Mouse (Mus musculus) ES-Bruce4 (cell line): ENCODE results near the gene Hoxb13.

Experiments used
- EP300 ChIP-seq: IDR thresholded peaks from 2 replicates; pipeline ENCODE4 v1.6.1; 2011; ENCODE audit warnings: low read depth, low read length; ENCODE audit not compliant: insufficient read depth
- POLR2A ChIP-seq: IDR thresholded peaks from one replicate; pipeline ENCODE4 v1.8.1; 2011; ENCODE audit warnings: low read length; ENCODE audit not compliant: insufficient read depth

DNA sequence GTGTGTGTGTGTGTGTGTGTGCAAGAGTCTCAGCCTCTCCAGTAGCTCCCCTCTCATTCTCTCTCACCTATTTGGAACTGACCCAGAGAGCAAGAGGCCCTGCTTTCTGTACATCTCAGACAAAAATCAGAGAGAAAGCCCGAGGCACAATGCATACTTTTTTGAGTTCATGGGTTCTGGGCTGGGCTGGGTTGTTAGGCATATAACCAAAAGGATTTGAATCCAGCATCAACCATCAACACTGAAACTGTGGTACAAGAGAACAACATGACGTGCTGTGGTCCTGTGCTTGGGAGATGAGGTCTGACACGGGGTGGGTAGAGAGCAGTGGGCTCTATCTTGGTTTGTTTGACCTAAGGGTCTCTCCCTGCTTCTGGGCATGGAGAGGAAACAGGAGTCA lies 22.5 kb upstream of the Hoxb13 start:
- TF ChIP-seq POLR2A (no peak), EP300 (no peak)
